Mouse (Mus musculus) stomach, adult 2 months (tissue): Measurements from ENCODE around the gene Trmt11. TPM values are rescaled to one million over a fixed set of nuclear protein-coding genes. Genes with fewer than 3 reads are reported as not detected.

ENCODE experiments used
- polyA plus RNA-seq: library from polyadenylated mRNA; depleted of rRNA; stranded (reverse); fragments of >200 nt; gene quantifications from 2 replicates; pipeline ENCODE4 v1.2.3, GENCODE M21; 2012; rRNA removed

Gene Trmt11
- 0.15 and 0.26 TPM in 2 replicates for polyA plus RNA-seq

GRCm38 (mm10) chr10:30600542-30600966 lies at the start of gene Trmt11:
TSS of gene Trmt11 (minus strand) at chr10:30600749.

GRCm38 (mm10) chr10:30629513-30629912 lies 29.0 kb upstream of the Trmt11 start, which contains the start of gene Hint3:
TSS of gene Hint3 (minus strand) at chr10:30629632.

Other genes starting within 250 kb of the Trmt11 start
- 1.7 and 1.8 TPM in 2 replicates for gene Hint3, start 28.9 kb upstream of the Trmt11 start, polyA plus RNA-seq
- gene Ncoa7, start 202.6 kb upstream of the Trmt11 start, polyA plus RNA-seq: 1.1 and 1.4 TPM in 2 replicates
- 2.6 and 4.3 TPM in 2 replicates for gene Hey2, start 242.1 kb upstream of the Trmt11 start, polyA plus RNA-seq